Mouse (Mus musculus) intestine, embryonic 16.5 days (tissue): ENCODE data around the gene Stard13. TPM values are rescaled to one million over a fixed set of nuclear protein-coding genes. Genes with fewer than 3 reads are reported as not detected.

Source experiments
- ATAC-seq: fragments of 200-750 bp; cut with Nextera tagmentation; 2 replicates; pipeline ENCODE4 v1.8.0; 2017; ENCODE audit warnings: moderate TSS enrichment, moderate library complexity
- H3K27ac ChIP-seq: fragments of 300-500 bp; sonication (generic); 2 replicates; pipeline ENCODE4 v1.5.1; 2014; ENCODE audit warnings: mild to moderate bottlenecking, low read length
- H3K27me3 ChIP-seq: fragments of 300-500 bp; sonication (generic); replicated peaks from 2 replicates; pipeline ENCODE4 v1.6.1; 2014; ENCODE audit warnings: low read length, control low read depth, mixed read lengths; ENCODE audit not compliant: control insufficient read depth, insufficient read depth
- H3K36me3 ChIP-seq: fragments of 300-500 bp; sonication (generic); 2 replicates; pipeline ENCODE4 v1.6.1; 2014; ENCODE audit warnings: low read length, control low read depth; ENCODE audit not compliant: control insufficient read depth, insufficient read depth
- H3K4me1 ChIP-seq: fragments of 300-500 bp; sonication (generic); 2 replicates; pipeline ENCODE4 v1.6.1; 2014; ENCODE audit warnings: low read length, control low read depth, mixed read lengths; ENCODE audit not compliant: control insufficient read depth, insufficient read depth
- H3K4me2 ChIP-seq: fragments of 300-500 bp; sonication (generic); 2 replicates; pipeline ENCODE4 v1.6.1; 2014; ENCODE audit warnings: low read depth, low read length, control low read depth
- H3K4me3 ChIP-seq: fragments of 300-500 bp; sonication (generic); 2 replicates; pipeline ENCODE4 v1.5.1; 2014; ENCODE audit warnings: mild to moderate bottlenecking, low read length
- H3K9ac ChIP-seq: fragments of 300-500 bp; sonication (generic); 2 replicates; pipeline ENCODE4 v1.6.1; 2014; ENCODE audit warnings: low read depth, low read length
- H3K9me3 ChIP-seq: fragments of 300-500 bp; sonication (generic); 2 replicates; pipeline ENCODE4 v1.6.1; 2016; ENCODE audit warnings: low read length, control low read depth; ENCODE audit not compliant: control insufficient read depth
- WGBS: fragments of 180-500 bp; shearing (Covaris S2); extraction: QIAGEN DNeasy Blood & Tissue Kit; methylation state at CpG from one replicate; pipeline ENCODE4 v1.1.7; 2014; 5-methylcytosine and 5-hydroxymethylcytosine counted together
- polyA plus RNA-seq: library from polyadenylated mRNA; unstranded; fragments of >200 nt; fragmentation: Nextera tagmentation; extraction: Ambion mirVana; gene quantifications from 2 replicates; pipeline ENCODE4 v1.2.1, GENCODE M21; 2015

Stard13 gene
- polyA plus RNA-seq, 1 experiment from 2014 or later, result 10.7 TPM

DNA sequence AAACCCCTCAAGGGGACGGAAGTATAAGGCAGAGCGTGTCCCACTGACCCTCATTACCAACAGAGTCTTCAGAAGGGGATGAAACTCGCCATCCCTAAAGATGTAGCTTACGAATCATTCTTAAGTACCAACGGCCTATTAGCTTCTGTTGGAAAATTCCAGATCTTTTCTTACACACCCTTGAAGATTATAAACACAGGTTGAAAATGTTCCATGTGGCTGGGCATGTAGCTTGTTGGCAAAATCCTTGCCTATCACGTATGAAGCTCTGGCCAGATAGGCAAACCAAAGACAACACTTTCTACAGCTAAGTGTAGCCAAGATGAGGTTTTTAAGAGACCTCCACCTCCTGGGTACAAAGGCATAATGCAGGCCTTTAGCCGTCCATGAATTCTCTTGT lies 124.7 kb downstream of the Stard13 start:
- no peak overlapping the region for H3K4me3 ChIP-seq
- H3K9ac ChIP-seq, result no peak overlapping the region
- no peaks in the 10 kb centered on the region for H3K9me3 ChIP-seq
- no peaks in the 10 kb centered on the region for H3K36me3 ChIP-seq
- H3K27ac ChIP-seq, result peak overlapping the region; percentile 34; the same call in 1 of the 2 replicates
- peaks cover 20% of the 10 kb centered on the region for H3K4me1 ChIP-seq
- ATAC-seq, result no peak
- no peaks in the 10 kb centered on the region for H3K27me3 ChIP-seq
- H3K4me2 ChIP-seq, result no peak overlapping the region
- WGBS, result 71% methylated on average over 7 of the region's 7 CpGs

DNA sequence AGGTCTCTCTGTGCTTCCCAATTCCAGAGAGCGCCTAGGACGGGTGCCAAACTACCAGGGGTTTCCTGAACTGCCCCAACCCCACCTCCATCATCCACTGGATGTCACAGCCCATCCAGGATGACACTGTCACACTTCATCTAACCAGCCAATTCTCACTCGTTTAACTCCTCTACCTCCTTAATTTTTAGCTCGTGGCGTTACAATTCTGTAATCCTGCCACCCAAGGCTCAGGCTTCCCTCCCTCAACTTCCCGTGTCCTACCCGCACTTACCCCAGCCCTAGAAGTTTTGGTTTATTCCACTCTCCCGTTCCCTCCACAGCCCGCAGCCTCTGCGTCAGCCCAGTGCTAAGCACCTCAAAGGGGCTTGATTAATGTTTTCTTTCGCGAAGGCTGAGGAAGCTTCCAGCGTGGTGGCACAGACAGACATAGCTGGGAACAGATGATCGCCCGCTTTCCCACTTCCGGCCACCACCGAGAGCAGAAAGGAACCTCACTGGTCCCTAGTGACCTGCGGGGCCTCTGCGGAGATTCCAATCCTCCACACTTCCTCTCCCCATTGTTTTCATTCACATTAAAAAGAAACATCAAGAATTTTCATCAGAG lies 125.2 kb downstream of the Stard13 start:
- peaks cover 19% of the 10 kb centered on the region for H3K4me1 ChIP-seq
- no peaks in the 10 kb centered on the region for H3K27me3 ChIP-seq
- WGBS, result 50% methylated on average over 19 of the region's 19 CpGs
- H3K4me3 ChIP-seq, result no peak overlapping the region
- peak overlapping the region; percentile 28; the same call in 1 of the 2 replicates for H3K9ac ChIP-seq
- ATAC-seq, result no peak
- peak overlapping the region; percentile 34 for H3K27ac ChIP-seq
- peak overlapping the region; percentile 21 for H3K4me2 ChIP-seq
- H3K36me3 ChIP-seq, result no peaks in the 10 kb centered on the region
- no peaks in the 10 kb centered on the region for H3K9me3 ChIP-seq

DNA sequence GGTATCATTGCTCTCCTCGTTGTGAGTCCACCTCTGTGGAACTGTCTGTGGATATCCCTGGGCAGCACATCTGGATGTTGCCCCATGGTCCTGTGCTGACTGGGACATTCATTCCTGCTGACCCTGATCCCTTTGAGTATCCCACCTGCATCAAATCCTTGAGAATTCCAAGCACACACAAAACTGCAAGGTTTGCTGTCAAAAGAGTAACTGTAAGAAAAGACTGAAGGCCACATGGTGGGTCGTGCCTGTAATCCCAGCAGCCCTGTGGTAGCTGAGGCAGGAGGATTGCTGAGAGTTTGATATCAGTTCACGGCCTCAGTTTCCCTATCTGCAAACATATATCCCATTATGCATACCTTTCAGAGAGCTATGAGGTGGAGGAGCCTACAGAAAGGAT lies 126.8 kb downstream of the Stard13 start:
- Histone ChIP-seq H3K4me2 (no peak overlapping the region), H3K9me3 (no peaks in the 10 kb centered on the region), H3K27ac (no peak overlapping the region), H3K36me3 (no peaks in the 10 kb centered on the region), H3K4me1 (peaks cover 19% of the 10 kb centered on the region), H3K27me3 (no peaks in the 10 kb centered on the region), H3K9ac (no peak overlapping the region), H3K4me3 (no peak overlapping the region)
- no peak for ATAC-seq
- 90% methylated on average over 3 of the region's 3 CpGs for WGBS

- H3K27ac ChIP-seq, result peak overlapping the region; percentile 79
- WGBS, result 72% methylated on average over 10 of the region's 10 CpGs
- H3K4me1 ChIP-seq, result peaks cover 19% of the 10 kb centered on the region
- H3K27me3 ChIP-seq, result no peaks in the 10 kb centered on the region
- no peaks in the 10 kb centered on the region for H3K9me3 ChIP-seq
- H3K4me3 ChIP-seq, result no peak overlapping the region
- ATAC-seq, result peak; percentile 24
- no peaks in the 10 kb centered on the region for H3K36me3 ChIP-seq
- no peak overlapping the region for H3K9ac ChIP-seq
- no peak overlapping the region for H3K4me2 ChIP-seq
Measured at GRCm38 (mm10) chr5:151105054-151105971, 128.3 kb downstream of the Stard13 start.

DNA sequence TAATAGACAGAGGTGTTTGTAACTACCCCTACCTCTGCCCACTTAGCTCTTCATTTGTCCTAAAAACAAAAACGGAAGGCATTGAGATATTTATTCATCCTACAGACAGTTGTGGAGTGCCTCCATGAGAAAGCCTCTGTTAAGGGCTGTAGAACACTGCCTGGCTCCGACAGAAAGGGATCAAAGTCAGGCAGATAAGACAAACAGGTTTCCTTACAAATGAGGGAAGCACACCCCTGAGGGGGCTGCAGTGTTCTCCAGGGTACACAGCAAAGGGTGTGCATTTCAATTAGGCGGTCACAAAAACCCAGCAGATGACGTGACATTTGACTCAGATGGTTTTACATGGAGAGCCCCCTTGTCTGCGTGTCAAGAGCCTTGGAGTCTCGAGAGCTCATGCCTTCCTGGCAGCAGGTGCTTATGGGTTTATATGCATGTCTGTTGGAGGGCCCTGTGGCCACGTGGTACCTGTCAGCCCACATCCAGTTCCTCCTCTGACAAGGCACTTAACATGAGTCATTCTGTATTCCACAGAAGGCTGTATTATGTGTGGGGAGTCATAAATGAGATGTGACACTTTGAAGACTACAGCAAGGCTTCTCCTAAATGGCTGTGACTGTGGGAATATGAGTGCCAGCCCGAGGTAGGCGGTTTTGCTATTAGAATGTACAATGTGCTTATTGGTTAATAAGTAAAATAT lies 129.1 kb downstream of the Stard13 start:
- Histone ChIP-seq H3K9me3 (no peaks in the 10 kb centered on the region), H3K27me3 (no peaks in the 10 kb centered on the region), H3K9ac (peak overlapping the region; percentile 31; the same call in 1 of the 2 replicates), H3K36me3 (no peaks in the 10 kb centered on the region), H3K27ac (peak overlapping the region; percentile 79), H3K4me2 (no peak overlapping the region), H3K4me1 (peaks cover 19% of the 10 kb centered on the region), H3K4me3 (no peak overlapping the region)
- WGBS, result 51% methylated on average over 9 of the region's 9 CpGs
- ATAC-seq, result peak; percentile 96

DNA sequence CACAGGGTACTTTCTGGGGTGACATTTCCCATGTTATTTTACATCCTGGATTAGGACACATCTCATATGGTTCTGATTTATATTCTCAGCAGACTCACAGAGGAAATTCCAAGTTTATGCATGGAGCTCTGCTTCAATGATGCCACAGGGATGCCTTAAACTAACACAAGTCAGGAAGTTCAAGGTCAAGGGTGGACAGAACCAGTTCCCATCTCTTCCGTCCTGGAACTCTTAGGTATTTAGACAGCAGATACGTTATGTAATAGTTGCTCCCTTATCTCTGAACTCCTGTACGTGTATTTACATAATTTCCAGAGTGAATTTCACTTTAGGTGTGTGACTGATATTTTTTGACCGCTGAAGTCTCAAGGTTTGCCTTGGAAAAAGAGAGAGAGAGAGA lies 130.4 kb downstream of the Stard13 start:
- WGBS, result 60% methylated on average over 4 of the region's 4 CpGs
- no peak for ATAC-seq

DNA sequence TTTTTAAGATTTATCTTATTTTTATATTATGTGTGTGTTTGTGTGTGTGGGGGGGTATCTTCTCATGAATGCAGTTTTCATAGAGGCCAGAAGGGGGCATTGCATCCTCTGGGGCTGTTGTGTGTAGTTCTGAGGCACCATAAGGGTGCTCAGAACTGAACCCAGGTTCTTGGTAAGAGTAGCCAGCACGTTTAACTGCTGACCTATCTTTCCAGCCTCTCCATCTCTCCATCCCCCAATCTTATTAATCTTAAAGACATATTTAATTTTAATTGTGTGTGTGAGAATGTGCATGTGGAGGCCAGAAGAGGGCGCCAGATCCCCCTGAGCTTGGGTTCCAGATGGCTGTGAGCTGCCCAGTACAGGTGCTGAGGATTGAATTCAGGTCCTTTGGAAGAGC lies 131.4 kb downstream of the Stard13 start:
- H3K36me3 ChIP-seq, result no peaks in the 10 kb centered on the region
- H3K9me3 ChIP-seq, result no peaks in the 10 kb centered on the region
- no peak overlapping the region for H3K27ac ChIP-seq
- no peaks in the 10 kb centered on the region for H3K27me3 ChIP-seq
- no peak overlapping the region for H3K9ac ChIP-seq
- ATAC-seq, result no peak
- no peak overlapping the region for H3K4me3 ChIP-seq
- peaks cover 11% of the 10 kb centered on the region; the same call in 1 of the 2 replicates for H3K4me1 ChIP-seq
- H3K4me2 ChIP-seq, result no peak overlapping the region
- 49% methylated on average over 2 of the region's 2 CpGs for WGBS

More for the DNA sequence above, 130.4 kb downstream of the Stard13 start:
- Histone ChIP-seq H3K9ac (no peak overlapping the region), H3K4me3 (no peak overlapping the region), H3K36me3 (no peaks in the 10 kb centered on the region), H3K27me3 (no peaks in the 10 kb centered on the region), H3K9me3 (no peaks in the 10 kb centered on the region), H3K4me1 (peaks cover 17% of the 10 kb centered on the region), H3K27ac (no peak overlapping the region), H3K4me2 (no peak overlapping the region)

DNA sequence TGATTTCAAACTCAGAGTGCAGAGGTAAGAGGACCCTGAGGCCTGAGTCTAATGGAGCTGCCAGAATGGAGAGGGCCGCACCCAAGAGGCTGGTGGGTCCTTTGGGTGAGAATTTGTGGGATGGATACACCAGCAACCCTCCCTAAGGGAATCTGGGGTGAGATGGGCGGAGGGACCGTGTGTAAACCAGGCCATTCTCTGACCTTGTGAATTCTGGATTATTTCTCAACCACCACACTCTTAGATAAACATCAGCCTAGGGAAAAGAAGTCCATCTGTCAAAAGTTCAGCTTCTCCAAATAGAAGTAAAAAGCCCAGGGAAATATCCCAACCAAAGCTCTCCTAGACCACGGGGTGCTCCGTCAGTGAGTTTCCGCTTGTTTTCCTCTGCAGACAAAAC lies 137.6 kb downstream of the Stard13 start:
- H3K27ac ChIP-seq, result peak overlapping the region; percentile 59; the same call in 1 of the 2 replicates
- WGBS, result 49% methylated on average over 6 of the region's 6 CpGs
- H3K9me3 ChIP-seq, result no peaks in the 10 kb centered on the region
- no peaks in the 10 kb centered on the region for H3K27me3 ChIP-seq
- H3K9ac ChIP-seq, result no peak overlapping the region
- H3K4me3 ChIP-seq, result no peak overlapping the region
- no peak; the same call in 1 of the 2 replicates for ATAC-seq
- H3K4me1 ChIP-seq, result peaks cover 3% of the 10 kb centered on the region; the same call in 1 of the 2 replicates
- H3K36me3 ChIP-seq, result peaks cover 7% of the 10 kb centered on the region
- no peak overlapping the region for H3K4me2 ChIP-seq
